Mouse (Mus musculus) liver, embryonic 14.5 days (tissue): ENCODE data around the gene Atxn1.

Source experiments
- CTCF ChIP-seq: IDR thresholded peaks from 2 replicates; pipeline ENCODE4 v1.5.1; 2016; ENCODE audit warnings: antibody characterized with exemption, low read depth, control low read depth
- EP300 ChIP-seq: IDR thresholded peaks from 2 replicates; pipeline ENCODE4 v1.6.1; 2016; ENCODE audit warnings: antibody characterized with exemption, low read depth

- TF ChIP-seq CTCF (no peak), EP300 (no peak)
These were observed 70.6 kb downstream of the Atxn1 start for GRCm38 (mm10) chr13:45894234-45894633.
